Mouse (Mus musculus) spleen, adult 10 weeks (tissue): ENCODE data around the gene Gm9376. TPM values are rescaled to one million over a fixed set of nuclear protein-coding genes. Genes with fewer than 3 reads are reported as not detected.

Source experiments
- polyA plus RNA-seq: library from polyadenylated mRNA; stranded (reverse); fragments of 350-450 nt; fragmentation: Illumina TruSeq; extraction: RNeasy Lipid Tissue Mini Kit (QIAGEN cat#74804); gene quantifications from one replicate; pipeline ENCODE4 v1.2.3, GENCODE M21; 2015; ENCODE audit warnings: low replicate concordance; ENCODE audit not compliant: insufficient read depth

Gene Gm9376
- polyA plus RNA-seq = not detected

DNA sequence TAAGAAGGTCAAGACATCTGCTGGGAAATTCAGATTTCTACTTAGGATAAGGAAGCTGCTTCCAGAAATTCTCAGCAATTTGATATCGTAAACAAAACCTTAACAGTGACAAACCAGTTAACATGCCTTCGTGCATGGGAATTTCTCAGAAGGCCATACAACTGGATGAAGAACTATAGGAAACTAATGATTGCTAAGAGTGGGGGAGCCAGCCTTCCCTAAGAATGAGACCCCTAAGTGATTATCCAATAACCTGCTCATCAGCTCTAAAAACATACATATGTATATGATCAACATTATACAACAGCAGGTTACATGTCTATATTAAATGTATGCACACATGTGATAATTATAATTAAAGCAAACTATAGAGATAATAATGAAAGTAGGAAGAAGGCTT is at the start of gene Gm9376:
TSS of gene Gm9376 (plus strand) at position 301 of the 400 bp plus-strand sequence.

DNA sequence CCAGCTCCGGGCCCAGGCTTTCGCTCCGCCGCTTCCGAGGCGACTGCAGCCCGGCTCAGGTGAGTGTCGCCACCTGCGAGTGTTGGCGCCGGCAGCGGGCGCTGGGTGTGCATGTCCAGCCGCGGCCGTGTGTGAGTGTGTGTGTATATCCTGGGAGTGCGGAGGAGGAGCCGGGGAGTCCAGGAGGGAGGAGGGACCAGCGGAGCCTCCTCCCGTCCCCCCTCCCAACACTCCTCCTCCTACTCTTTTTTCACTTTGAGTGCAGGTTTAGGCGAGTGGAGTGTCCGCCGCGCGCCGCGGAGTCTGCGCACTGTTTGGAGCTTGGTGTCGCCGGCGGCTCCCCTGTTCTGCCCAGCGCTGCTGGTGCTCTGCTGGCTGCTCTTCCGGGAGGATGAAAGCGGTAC is 29.9 kb upstream of the Gm9376 start, which contains the start of gene Sox21:
TSS of gene Sox21 (minus strand) at position 145 of the 404 bp plus-strand sequence.

Other genes with a start within 250 kb of the Gm9376 start
- gene Dct, start 214.7 kb upstream of the Gm9376 start, polyA plus RNA-seq = not detected
- 24.5 TPM for gene Tgds, start 134.2 kb upstream of the Gm9376 start, polyA plus RNA-seq
- 12.6 TPM for gene Gpr180, start 129.8 kb upstream of the Gm9376 start, polyA plus RNA-seq
- not detected for gene Sox21, start 29.9 kb upstream of the Gm9376 start, polyA plus RNA-seq